ENCODE assay signal across 8 mouse cellular contexts in genomic region chr2:26486835-26487321, GRCm38 (mm10). TPM values are rescaled to one million over a fixed set of nuclear protein-coding genes. Genes with fewer than 3 reads are reported as not detected.
DNase-seq lines count a peak whose midpoint lies in the region; ATAC-seq lines count a peak whose summit lies in the region.

No protein-coding gene starts in this region.

- H3K27me3 ChIP-seq in kidney, embryonic 16.5 days (ENCODE audit: insufficient read depth, low read length): no peaks in the 10 kb centered on the region
- H3K27me3 ChIP-seq in embryonic facial prominence, embryonic 13.5 days: no peaks in the 10 kb centered on the region
- no peaks in the 10 kb centered on the region for H3K27me3 ChIP-seq in hindbrain, embryonic 15.5 days
- H3K27me3 ChIP-seq in neural tube, embryonic 11.5 days (ENCODE audit: control insufficient read depth, insufficient read depth, low read length): no peaks in the 10 kb centered on the region

- 13% methylated on average over 3 of the region's 3 CpGs for WGBS in kidney, embryonic 16.5 days
- WGBS in embryonic facial prominence, embryonic 13.5 days: 17% methylated on average over 3 of the region's 3 CpGs
- WGBS in hindbrain, embryonic 15.5 days: 6% methylated on average over 3 of the region's 3 CpGs
- 7% methylated on average over 3 of the region's 3 CpGs for WGBS in neural tube, embryonic 11.5 days

- H3K9me3 ChIP-seq in kidney, embryonic 16.5 days (ENCODE audit: low read length): no peaks in the 10 kb centered on the region
- H3K9me3 ChIP-seq in embryonic facial prominence, embryonic 13.5 days: no peaks in the 10 kb centered on the region
- no peaks in the 10 kb centered on the region for H3K9me3 ChIP-seq in hindbrain, embryonic 15.5 days
- H3K9me3 ChIP-seq in neural tube, embryonic 11.5 days (ENCODE audit: control insufficient read depth, low read length): no peaks in the 10 kb centered on the region

- DNase-seq in kidney, postnatal 25 days: no peak
- DNase-seq in neural tube, embryonic 11.5 days (ENCODE audit: low spot score): no peak
- DNase-seq in adrenal gland, postnatal 14 days: no peak
- DNase-seq in left cerebral cortex, postnatal 10 days (ENCODE audit: extremely low spot score in 1 of 2, low spot score in 2 of 2): no peak
- no peak for DNase-seq in gastrocnemius, postnatal 10 days

- peak overlapping the region; percentile 91 for H3K27ac ChIP-seq in kidney, embryonic 16.5 days (ENCODE audit: low read length)
- H3K27ac ChIP-seq in embryonic facial prominence, embryonic 13.5 days: peak overlapping the region; percentile 65
- H3K27ac ChIP-seq in hindbrain, embryonic 15.5 days (replicated peaks): peak overlapping the region; percentile 88
- peak overlapping the region; percentile 95 for H3K27ac ChIP-seq in neural tube, embryonic 11.5 days (ENCODE audit: low read depth, low read length)

- peaks cover 26% of the 10 kb centered on the region for H3K36me3 ChIP-seq in kidney, embryonic 16.5 days (ENCODE audit: insufficient read depth, low read length)
- H3K36me3 ChIP-seq in embryonic facial prominence, embryonic 13.5 days: peaks cover 30% of the 10 kb centered on the region
- H3K36me3 ChIP-seq in hindbrain, embryonic 15.5 days: no peaks in the 10 kb centered on the region
- peaks cover 7% of the 10 kb centered on the region for H3K36me3 ChIP-seq in neural tube, embryonic 11.5 days (ENCODE audit: control insufficient read depth, insufficient read depth, low read length)

- intact Hi-C loops in left cerebral cortex, postnatal 10 days (cut with DNase I): loop anchor here (5.0 kb wide), 1 partner anchor 55 kb away; no protein-coding TSS in a partner anchor

- ATAC-seq in kidney, embryonic 16.5 days (ENCODE audit: low FRiP score, low TSS enrichment): no peak
- ATAC-seq in embryonic facial prominence, embryonic 13.5 days (ENCODE audit: insufficient number of reproducible peaks, insufficient read depth, low FRiP score, low TSS enrichment, low read depth): no peak
- ATAC-seq in hindbrain, embryonic 15.5 days (ENCODE audit: low FRiP score, low read depth): no peak
- ATAC-seq in neural tube, embryonic 11.5 days (ENCODE audit: insufficient read depth, low FRiP score, low TSS enrichment): no peak; the same call in 1 of the 2 replicates

- H3K9ac ChIP-seq in kidney, embryonic 16.5 days (replicated peaks; ENCODE audit: low read length): peak overlapping the region; percentile 43
- H3K9ac ChIP-seq in embryonic facial prominence, embryonic 13.5 days: 0 out of 2 replicates have a peak overlapping the region, but pooled peaks have one; percentile 7
- H3K9ac ChIP-seq in hindbrain, embryonic 15.5 days: 0 out of 2 replicates have a peak overlapping the region, but pooled peaks have one; percentile 20
- peak overlapping the region; percentile 47 for H3K9ac ChIP-seq in neural tube, embryonic 11.5 days (ENCODE audit: low read length)

- no peak overlapping the region for H3K4me3 ChIP-seq in kidney, embryonic 16.5 days (ENCODE audit: low read length)
- no peak overlapping the region for H3K4me3 ChIP-seq in embryonic facial prominence, embryonic 13.5 days
- H3K4me3 ChIP-seq in hindbrain, embryonic 15.5 days: no peak overlapping the region
- peak overlapping the region; percentile 12; the same call in 1 of the 2 replicates for H3K4me3 ChIP-seq in neural tube, embryonic 11.5 days (ENCODE audit: low read depth, low read length)

- peaks cover 100% of the 10 kb centered on the region for H3K4me1 ChIP-seq in kidney, embryonic 16.5 days (ENCODE audit: insufficient read depth, low read length)
- peaks cover 86% of the 10 kb centered on the region for H3K4me1 ChIP-seq in embryonic facial prominence, embryonic 13.5 days
- peaks cover 95% of the 10 kb centered on the region for H3K4me1 ChIP-seq in hindbrain, embryonic 15.5 days (replicated peaks)
- H3K4me1 ChIP-seq in neural tube, embryonic 11.5 days (ENCODE audit: control insufficient read depth, insufficient read depth, low read length): peaks cover 88% of the 10 kb centered on the region

- peak overlapping the region; percentile 22 for H3K4me2 ChIP-seq in kidney, embryonic 16.5 days (replicated peaks; ENCODE audit: low read depth, low read length)
- H3K4me2 ChIP-seq in embryonic facial prominence, embryonic 13.5 days: peak overlapping the region; percentile 20; the same call in 1 of the 2 replicates
- H3K4me2 ChIP-seq in hindbrain, embryonic 15.5 days: peak overlapping the region; percentile 42
- H3K4me2 ChIP-seq in neural tube, embryonic 11.5 days (ENCODE audit: low read depth): peak overlapping the region; percentile 44

RNA-seq across cellular contexts. Expression of gene Notch1, which starts 29.6 kb away (rescaled TPM):
- polyA plus RNA-seq in kidney, embryonic 16.5 days (2015; fragmentation: Nextera tagmentation; extraction: Ambion mirVana): 23.7 and 27.0 TPM in 2 replicates
- 17.3 and 17.8 TPM in 2 replicates for polyA plus RNA-seq in embryonic facial prominence, embryonic 13.5 days (2015; fragmentation: Nextera tagmentation; extraction: Ambion mirVana)
- 16.3 and 18.2 TPM in 2 replicates for polyA plus RNA-seq in hindbrain, embryonic 15.5 days (2015; fragmentation: Nextera tagmentation; extraction: Ambion mirVana)
- 56.9 and 60.4 TPM in 2 replicates for polyA plus RNA-seq in neural tube, embryonic 11.5 days (2014; fragmentation: Nextera tagmentation; extraction: Ambion mirVana)
- 27.5 and 35.7 TPM in 2 replicates for total RNA-seq in adrenal gland, postnatal 14 days (2021)
- total RNA-seq in left cerebral cortex, postnatal 10 days (2021): 10 to 100 TPM; 26.4 to 30.5 TPM
- 10 to 100 TPM; 22.5 to 33.5 TPM for total RNA-seq in gastrocnemius, postnatal 10 days (2021)

RNA-seq across cellular contexts. Expression of gene Sec16a, which starts 41.9 kb away (rescaled TPM):
- 27.6 and 28.6 TPM in 2 replicates for polyA plus RNA-seq in kidney, embryonic 16.5 days (2015; fragmentation: Nextera tagmentation; extraction: Ambion mirVana)
- 22.7 and 27.9 TPM in 2 replicates for polyA plus RNA-seq in embryonic facial prominence, embryonic 13.5 days (2015; fragmentation: Nextera tagmentation; extraction: Ambion mirVana)
- polyA plus RNA-seq in hindbrain, embryonic 15.5 days (2015; fragmentation: Nextera tagmentation; extraction: Ambion mirVana): 17.5 and 21.6 TPM in 2 replicates
- 40.2 and 40.5 TPM in 2 replicates for polyA plus RNA-seq in neural tube, embryonic 11.5 days (2014; fragmentation: Nextera tagmentation; extraction: Ambion mirVana)
- total RNA-seq in adrenal gland, postnatal 14 days (2021): 50.1 and 54.6 TPM in 2 replicates
- 10 to 100 TPM; 43.6 to 46.3 TPM for total RNA-seq in left cerebral cortex, postnatal 10 days (2021)
- total RNA-seq in gastrocnemius, postnatal 10 days (2021): 10 to 100 TPM; 26.3 to 36.5 TPM
